Mouse (Mus musculus) hindlimb bud, embryonic 11.5 days (tissue): ENCODE data around the gene Vps45.

Experiments used
- DNase-seq: peaks from one replicate; pipeline ENCODE4 v3.0.0-alpha.2; 2012; ENCODE audit warnings: low read depth, low spot score; ENCODE audit errors: extremely low spot score

The Vps45 gene

DNA sequence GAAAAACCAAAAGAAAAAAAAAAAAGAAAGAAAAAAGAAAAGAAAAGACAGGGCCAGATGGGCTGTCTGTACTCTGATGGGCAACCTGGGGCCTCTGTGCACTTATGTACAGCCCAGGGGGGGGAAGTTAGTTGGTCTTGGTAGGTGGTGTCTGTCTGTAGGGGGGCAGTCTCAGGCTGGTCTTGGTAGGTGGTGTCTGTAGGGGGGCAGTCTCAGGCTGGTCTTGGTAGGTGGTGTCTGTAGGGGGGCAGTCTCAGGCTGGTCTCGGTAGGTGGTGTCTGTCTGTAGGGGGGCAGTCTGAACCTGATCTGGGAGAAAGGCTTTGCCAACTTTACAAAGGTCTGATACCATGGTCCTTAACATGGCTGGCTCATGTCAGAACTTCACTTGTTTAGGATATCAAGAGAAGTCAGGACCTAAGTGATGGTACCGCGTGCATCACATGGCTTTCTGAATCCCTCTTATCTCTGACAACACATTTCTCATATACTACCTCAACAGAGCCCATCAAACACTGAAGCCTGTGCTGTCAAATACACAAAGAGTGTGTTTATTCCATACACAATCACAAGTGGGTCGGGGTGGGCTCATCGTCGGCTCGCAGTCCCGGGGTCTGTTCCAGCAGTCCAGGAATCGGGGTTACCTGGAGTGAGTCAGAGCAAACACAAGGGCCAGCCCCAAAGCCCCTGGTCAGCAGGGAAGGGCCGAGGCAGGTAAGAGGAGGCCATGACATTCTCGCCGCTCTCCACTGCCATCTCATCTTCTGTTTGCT is 58.8 kb downstream of the Vps45 start:
- DNase-seq: no peak

DNA sequence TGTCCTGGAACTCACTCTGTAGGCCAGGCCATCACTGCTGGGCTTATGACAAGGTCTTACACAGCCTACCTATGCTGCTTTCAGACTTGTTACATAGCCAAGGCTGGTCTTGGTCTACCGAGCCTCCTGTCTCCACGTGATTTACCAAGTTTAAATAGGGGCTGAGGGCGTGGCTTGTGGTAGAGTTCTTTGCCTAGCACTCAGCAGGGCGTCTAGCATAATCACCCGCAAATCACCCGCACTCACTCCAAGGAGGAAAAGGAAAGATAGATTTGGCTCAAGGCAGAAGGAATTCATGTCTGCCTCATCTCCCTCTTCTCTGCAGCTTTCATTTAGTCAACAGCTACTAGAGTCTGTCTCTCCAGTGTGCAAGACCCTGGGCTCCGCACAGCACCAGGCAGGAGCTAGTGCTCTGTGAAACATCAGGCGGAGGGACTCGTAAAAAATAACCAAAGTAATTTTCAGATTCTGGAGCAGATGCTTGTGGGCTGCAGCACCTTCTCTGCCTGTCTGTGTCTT is 61.0 kb downstream of the Vps45 start:
- no peak for DNase-seq

DNA sequence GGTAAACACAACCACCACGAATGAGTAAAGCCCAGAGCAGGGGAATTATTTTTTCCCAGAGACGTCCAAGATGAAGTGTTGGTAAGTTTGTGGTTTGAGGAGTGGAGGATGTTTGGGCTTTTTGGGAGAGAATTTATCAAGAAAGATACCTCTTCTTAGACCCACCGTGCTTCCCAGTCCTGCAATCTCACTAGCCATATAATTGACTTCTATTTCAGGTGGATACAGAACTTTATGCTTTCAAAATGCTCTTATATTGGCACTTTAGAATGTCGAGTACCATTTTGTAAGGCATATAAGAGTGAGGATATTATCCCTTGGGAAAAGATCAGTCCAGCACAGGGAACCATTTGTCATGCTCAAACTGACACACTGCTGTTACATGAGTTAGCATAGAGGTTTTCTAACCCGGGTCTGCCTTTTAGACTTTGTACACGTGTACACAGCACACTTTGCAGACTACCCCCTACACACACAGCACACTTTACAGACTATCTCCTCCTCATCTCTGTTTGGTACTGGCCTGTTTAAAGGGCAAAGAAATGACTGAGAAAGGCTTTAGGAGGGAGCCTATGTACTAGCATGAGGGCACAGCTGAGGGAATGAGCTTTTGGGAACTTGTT is 61.7 kb downstream of the Vps45 start:
- DNase-seq: no peak

DNA sequence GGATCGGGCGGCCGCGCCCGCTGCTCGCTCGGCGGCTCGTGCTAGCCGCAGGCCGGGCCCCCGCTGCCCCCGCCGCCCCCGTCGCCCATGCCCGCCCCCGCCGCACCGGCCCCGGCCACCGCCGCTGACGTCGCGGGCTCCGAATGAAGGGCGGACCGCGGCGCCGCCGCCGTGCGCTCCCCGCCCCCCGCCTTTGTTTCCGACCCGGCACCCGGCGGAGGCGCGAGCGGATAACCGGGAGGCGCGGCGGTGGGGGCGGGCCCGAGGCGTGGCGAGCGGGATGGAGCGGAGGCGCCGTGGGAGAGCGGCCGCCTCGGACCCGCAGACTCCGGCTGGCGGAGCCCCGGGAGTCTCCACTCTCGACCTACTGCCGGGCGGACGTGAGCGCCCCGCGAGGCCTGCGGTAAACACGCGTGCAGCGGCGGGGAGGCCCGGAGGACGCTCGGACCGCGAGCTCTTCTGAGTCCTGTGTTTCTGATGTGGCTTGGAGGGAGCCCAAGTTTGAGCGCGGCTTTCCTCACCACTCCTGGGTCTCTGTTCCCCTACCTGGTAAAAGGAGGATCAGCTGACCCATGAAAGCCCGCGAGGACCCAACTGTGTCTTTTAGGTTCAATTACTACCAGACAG is 62.4 kb downstream of the Vps45 start, which contains the start of gene Plekho1:
TSS of gene Plekho1 (minus strand) at position 200 of the 627 bp plus-strand sequence.
- DNase-seq: no peak

DNA sequence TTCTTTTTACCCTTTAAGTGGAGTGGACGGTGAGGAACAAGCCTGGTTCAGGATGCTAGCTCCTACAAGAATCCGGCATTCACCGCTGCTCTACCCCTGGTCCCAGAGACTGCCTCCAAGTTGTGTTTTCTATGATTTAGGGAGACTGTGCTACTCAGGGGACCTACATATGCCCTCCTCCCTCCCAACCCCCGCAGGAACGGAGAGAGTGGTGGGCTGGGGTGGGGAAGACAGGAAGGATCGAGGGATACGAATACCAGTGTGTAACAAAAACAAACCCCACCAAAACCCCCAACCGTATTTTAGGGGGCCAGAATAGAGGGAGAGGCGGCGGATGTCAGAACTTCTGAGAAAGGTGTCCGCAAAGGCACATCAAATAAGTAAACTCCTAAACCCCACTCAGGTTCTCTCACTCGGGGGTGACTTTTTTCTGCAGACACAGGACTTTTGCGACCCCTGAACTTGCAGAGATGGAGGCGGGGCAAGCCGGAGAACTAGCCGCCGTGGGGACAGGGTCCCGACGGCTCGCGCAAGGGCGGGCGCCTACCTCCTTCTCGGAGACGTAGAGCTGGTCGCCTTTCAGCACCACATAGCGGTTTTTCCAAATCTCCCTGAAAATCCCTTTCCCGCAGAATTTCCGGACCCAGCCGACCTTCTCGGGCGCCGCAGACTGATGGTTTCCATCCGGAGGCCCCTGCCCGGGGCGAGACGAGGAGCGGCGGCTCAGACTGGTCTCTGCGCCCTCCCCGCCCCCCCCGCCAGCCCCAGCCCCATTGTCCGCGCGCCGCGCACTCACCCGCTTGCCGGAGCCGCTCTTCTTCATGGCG is 63.1 kb downstream of the Vps45 start:
- no peak for DNase-seq

DNA sequence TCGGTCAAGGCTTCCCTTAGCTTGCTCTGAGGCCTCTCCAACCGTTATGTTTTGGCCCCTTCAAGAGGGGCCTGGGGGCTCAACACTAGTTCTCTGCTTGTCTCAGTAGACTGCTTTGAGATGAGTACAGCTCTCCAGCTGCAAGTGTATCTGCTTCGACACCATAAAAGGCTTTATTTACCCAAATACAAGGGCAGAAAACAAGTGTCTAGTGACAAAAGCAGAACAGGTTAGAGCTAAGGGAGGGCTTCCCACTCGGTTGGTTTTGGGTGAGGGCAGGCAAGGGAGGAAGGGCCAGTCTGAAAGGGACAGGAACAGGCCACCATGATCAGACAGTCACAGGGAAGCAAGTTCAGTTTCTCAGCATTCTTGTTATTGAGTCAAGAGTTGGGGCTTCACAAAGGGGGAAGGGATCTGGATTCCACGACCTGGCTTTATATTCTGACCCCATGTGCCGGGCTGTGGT is 63.9 kb downstream of the Vps45 start:
- no peak for DNase-seq

DNA sequence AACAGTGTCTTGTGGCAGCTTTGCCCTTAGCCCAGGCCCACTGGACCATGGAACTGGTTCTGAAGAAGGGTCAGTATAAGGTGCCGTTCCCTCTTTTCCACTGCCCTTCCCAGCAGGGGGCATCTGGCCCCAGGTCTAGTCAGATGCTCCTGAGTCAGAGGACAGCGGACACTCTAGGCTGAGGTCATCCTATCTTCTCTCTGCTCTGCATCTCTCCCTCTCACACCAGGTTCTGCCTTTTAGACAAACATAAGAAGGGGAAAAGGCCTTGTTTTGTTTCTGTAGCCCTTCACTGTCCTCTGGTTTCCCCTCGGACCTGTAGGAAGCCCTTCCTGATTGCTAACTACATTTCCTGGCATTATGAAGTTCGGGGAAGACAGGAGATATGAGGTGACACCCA is 64.4 kb downstream of the Vps45 start:
- DNase-seq: no peak

DNA sequence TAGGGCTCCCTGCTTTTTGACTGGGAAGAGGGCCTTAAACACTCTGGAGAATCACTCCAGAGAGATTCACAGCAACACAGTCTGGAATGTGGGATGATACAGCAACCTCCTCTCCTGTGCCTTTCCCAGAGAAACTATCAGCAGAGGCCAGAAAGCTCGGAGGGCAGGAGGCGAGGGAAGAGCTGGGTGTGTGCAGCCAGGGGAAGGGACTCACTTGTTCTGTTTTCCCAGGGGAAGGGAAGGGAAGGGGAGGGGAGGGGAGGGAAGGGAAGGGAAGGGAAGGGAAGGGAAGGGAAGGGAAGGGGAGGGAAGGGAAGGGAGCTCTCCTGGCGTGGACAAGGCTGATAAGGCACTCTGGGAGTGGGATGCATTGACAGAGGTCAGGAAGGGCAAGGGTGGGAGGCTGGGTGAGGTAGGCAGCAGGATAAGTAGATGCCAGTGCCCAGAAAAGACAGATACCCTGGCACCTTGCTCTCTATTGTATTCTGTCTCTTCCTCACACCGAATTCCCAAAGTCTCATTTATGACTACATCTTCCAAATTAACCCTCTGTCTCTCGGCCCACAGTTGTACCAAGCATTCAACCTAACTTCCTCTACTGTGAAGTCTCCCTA is 65.2 kb downstream of the Vps45 start:
- no peak for DNase-seq

DNA sequence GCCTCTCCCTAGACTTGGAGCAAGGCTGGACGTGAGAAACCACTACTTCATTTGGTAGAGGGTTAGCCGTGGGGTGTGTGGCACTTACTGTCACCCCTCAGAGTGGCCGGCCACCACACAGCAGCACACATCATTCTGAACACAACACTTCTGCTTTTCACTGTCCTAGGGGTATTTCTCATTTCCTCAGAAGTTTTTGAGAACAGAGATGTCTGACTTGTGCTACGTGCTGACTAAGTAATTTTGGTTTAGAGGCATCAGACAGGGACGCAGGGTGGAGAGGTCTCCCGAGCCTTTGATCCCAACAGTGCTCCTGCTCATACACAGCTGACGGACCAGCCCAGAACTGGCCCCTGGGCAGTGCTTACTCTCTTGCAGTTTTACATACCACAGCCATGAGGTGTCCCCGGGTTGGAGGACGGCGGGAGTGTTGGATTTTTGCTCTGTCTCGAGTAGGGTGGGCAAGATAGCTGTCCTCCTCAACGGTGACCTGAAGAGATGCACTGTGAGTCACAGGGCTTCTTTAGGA is 67.8 kb downstream of the Vps45 start:
- DNase-seq: no peak

DNA sequence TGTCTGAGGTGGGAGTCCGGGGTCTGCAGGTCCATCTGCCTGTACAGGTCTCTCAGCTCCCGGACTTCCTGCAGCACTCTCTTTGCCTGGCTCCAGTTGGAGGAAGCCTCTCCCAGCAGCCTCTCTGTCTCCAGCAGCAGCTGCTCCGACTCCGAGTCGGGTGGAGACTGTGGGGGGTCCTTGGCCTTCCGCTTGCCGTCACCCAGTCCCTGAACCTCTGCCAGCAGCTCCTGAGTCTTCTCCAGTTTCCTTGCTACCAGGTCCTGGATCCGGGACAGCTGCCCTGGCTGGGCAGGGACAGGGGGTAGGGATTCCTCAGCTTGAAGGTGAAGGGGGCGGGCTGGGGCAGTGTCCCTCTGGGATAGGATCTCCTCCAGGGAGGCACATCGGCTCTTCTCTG is 69.3 kb downstream of the Vps45 start:
- DNase-seq: no peak

DNA sequence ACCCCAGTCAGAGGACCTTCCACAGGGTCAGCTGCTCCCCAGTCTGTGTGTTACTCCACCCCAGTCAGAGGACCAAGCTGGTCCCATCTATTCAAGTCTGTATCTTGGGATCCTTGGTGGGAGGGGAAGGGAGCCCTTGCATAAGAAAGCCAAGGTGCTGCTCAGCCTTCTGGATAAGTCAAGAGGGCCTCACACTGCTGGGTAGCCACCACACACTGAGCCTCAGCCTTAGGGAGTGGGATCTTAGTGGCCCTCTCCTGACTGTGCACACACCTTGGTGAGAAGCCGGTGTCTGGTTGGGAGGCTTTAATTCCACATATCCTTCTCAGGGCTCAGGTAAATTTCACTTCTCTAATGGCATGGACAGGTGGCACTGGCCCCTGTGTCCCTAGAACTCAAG is 70.1 kb downstream of the Vps45 start:
- DNase-seq: no peak

DNA sequence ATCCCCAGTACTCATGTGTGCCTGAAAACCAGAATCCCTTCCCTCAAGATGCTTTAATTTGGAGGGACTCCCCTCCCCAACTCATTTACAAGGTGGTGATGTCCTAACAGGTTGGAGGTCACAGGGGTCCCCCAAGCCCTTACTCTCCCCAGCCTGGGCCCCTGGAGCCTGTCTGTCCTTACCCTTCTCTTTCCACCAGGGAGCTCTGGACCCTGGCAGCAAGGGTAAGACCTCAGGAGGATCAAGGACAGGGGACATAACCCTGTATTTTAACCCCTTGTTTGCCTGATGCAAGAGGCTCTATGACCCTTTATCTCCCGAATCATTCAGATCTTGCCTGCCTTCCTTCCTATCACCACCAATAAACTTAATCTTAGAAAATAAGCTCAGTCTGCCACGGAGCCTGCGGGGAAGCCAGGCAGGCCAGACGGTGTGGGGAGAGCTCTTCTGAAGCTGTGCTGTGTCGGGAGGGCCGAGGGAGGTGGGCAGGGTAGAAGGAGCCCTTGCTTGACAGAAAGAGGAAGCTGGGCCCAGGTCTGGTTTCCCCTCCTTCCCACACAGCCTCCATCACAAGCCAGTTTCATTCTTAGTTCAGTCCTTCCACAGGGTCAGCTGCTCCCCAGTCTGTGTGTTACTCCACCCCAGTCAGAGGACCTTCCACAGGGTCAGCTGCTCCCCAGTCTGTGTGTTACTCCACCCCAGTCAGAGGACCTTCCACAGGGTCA is 70.7 kb downstream of the Vps45 start:
- DNase-seq: no peak

DNA sequence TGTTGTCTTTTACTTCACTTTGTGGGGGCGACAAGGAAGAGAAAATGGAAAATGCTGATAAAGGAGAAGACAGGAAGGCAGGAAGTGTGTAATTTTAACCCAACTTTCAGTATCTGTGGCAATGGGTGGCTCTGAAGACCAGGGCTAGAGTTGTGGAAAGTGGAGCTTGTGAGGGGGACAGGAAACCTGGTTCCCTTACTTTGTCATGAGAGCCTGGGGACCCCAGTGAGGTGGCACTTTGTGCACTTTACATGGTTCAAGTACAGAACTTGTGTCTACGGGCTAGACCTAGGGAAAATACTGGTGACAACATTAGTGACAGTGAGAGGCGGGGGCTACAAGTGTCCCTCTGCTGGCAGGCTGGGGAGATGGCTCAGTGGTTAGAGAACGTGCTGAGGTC is 71.3 kb downstream of the Vps45 start:
- DNase-seq: no peak

DNA sequence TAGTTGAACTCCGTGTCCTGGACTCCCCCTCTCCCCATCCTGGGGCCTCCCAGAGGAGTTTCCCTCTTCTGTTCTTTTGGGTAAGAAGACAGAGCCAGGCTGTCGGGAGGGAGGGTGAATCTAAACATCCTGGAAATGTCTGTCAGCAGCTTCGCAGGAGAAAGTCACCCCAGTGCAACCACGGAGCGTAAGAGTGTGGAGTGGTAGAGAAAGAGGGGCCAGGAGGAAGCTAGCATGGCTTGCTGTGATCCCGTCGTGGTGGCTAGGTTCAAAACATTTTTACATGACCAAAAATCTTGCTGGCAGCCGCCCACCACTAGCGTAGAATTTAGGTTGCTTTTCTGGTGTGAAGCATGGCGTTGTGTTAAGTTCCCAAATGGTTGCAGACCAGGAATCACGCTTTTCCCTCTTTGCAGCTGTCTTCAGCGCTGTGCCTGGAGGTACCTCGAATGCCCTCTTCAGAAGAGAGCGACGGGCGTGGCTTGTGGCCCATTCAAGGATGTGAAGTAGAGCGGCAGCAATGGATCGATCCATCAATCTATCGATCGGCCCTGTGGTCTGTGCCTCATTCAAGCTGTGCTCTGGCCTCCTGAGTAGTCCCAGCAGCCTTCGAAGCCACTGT is 72.2 kb downstream of the Vps45 start:
- DNase-seq: no peak

DNA sequence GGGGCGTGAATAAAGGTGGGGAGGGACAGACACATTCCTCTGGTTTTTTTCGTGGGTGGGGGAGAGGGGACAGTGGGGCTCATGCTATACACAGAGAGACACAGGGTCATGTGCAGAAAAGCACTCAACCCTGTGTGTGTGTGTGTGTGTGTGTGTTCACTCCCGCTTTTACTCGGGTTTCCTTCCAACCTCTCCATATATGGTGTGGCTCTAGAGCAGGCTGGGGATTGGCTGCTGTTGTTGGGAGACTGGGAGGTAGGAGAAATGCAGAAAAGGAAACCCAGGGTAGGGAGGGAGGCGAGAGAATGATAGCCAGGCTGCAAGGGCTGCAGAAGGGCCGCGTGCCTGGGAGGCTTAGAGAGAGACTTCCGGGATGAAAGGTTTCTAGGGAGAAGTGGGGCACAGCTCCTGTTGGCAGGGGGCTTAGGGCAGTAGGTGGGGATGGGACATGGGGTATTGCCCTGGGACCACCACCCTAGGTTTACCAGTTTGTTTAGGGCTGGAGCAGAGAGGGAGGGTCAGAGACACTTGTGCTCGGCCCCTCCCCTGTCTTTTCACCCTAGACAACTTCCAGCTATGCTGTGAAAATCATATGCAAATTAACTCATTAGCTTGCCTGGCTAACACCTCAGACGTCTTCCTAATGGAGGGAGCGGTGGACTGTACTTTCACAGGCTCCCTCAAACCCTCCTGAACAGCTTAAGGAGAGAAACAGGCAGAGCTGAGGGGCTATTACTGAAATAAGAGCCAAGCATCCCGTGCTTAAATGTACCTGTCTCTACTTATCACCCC is 72.9 kb downstream of the Vps45 start:
- DNase-seq: no peak

DNA sequence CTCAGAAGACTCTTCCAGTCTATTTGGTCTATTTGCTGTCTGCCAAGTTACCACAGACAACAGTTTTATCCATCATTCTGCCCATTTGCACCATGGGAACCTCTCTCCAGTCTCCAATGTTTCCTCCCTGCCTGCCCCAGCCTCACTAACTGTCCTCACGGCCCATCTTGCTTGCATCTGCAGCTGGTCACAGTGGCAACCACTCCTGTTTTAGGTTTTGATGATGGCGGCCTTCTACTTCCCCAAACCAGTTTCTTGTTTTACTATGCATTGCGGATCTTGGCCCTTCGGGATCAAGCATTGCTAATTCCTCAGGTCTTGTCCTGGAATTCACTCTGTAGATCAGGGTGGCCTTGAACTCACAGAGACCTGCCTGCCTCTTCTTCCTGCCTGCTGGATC is 76.1 kb downstream of the Vps45 start:
- DNase-seq: no peak

DNA sequence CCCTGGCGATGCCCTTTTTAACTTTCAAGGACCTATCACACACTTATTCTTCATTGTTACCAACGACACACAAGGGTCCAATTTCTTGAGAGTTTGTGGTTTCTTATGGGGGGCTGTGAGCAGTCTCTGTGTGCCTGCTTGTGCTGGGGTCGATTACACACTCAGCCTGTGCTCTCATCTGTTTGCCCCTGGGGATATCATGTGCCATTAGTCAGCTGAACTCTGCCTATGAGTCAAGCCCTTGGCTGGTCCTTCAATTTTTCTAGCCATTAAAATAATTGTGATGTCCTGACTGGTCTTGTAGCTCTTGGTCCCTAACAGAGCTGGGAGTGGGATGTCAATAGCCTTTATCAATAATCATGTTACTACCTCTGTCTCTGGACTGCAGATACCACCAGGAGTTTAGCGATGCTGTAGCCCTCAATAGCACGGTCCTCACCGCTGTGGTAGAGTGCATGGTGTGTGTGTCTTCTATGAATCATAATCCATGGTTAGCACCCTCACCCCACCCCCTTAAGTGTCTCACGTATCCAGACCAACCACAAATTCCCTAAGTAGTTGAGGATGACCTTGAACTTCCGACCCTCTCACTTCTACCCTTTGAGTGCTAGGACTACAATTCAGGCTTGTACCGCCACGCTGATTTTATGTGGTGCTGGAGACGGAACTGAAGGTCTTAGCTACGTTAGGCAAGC is 77.8 kb downstream of the Vps45 start:
- DNase-seq: no peak

DNA sequence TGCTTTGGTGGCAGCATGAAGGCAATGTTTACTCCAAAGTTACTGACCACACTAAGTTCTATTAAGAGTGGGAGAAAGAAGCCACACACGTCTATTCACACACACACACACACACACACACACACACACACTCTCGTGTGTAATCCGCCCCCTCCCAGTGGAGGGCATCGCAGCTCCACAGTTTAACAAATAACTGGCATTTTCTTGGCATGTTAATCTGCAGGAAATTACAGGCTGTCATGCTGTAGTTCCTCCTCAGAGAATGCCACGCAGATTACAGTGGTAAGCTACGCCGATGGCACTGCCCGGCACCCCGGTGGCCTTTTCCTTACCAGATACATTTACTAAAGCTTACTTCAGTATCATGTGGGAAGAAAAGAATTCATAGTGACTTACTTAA is 80.0 kb downstream of the Vps45 start:
- no peak for DNase-seq
